Mouse (Mus musculus) small intestine, adult 2 months (tissue): ENCODE data around the gene Csf3.

ENCODE experiments used
- CTCF ChIP-seq: fragments of 200-500 bp; IDR thresholded peaks from 2 replicates; pipeline ENCODE4 v1.5.1; 2012; ENCODE audit warnings: low read depth, mild to moderate bottlenecking, control low read depth, inconsistent platforms, low read length, moderate library complexity, mixed read lengths; ENCODE audit not compliant: insufficient replicate concordance, insufficient read length; ENCODE audit errors: extremely low read depth
- POLR2A ChIP-seq: fragments of 200-500 bp; IDR thresholded peaks from 2 replicates; pipeline ENCODE4 v1.6.1; 2012; ENCODE audit warnings: low read depth, mild to moderate bottlenecking, control low read depth, inconsistent platforms, low read length, moderate library complexity

GRCm38 (mm10) chr11:98696454-98697216, 4.4 kb upstream of the Csf3 start:
- TF ChIP-seq POLR2A = no peak
- no peak for TF ChIP-seq CTCF
